ENCODE assay signal across 35 mouse cellular contexts in the genomic region with DNA sequence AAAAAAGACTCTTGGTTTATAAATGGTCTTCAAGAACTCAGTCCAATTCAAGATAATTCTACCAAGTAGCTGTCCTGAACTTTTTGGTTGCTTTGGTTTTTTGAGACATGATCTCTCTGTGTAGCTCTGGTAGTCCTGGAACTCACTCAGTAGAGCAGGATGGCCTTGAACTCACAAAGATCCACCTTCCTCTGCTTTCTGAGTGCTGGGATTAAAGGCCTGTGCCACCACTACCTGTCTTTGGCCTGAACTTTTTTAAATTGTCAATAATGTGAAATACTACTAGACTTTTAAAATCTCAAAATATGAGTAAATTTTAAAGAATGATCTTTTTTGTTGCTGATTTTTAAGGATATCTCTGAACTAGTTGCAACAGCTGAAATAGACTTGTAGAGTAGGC.
"Had no signal": no experiment of that assay in that cellular context is flagged by ENCODE, and none has a peak within 500 bp of the region (broad histone marks: within the 10 kb centered on the region; RNA-seq: fewer than 3 reads in every experiment).

No protein-coding gene starts in this region.

- DNase-seq: heart, postnatal 10 days; heart, postnatal 14 days; heart, postnatal 36 days; heart, postnatal 4 days; kidney, adult 11 months; kidney, adult 18-20 months; kidney, adult 2 months; kidney, adult 8-10 months; kidney, adult 9 months; kidney, postnatal 10 days; kidney, postnatal 14 days; kidney, postnatal 25 days; kidney, postnatal 36 days; kidney, postnatal 4 days; layer of hippocampus, adult 9-11 months; layer of hippocampus, postnatal 36 days had no signal

- H3K27ac ChIP-seq: heart, embryonic 10.5 days; heart, embryonic 13.5 days; heart, embryonic 15.5 days; hindbrain, embryonic 10.5 days; hindbrain, embryonic 12.5 days; hindbrain, embryonic 13.5 days; hindbrain, embryonic 14.5 days; hindbrain, embryonic 15.5 days; hindbrain, postnatal 0 days; intestine, embryonic 15.5 days; kidney, embryonic 15.5 days; kidney, postnatal 0 days; layer of hippocampus, adult 2 months had no signal

- H3K27me3 ChIP-seq: heart, embryonic 12.5 days; heart, embryonic 13.5 days; heart, embryonic 15.5 days; hindbrain, embryonic 12.5 days; hindbrain, embryonic 13.5 days; hindbrain, embryonic 15.5 days; intestine, embryonic 15.5 days; kidney, embryonic 15.5 days had no signal

- H3K4me2 ChIP-seq: heart, embryonic 11.5 days; heart, embryonic 12.5 days; heart, embryonic 13.5 days; heart, embryonic 15.5 days; hindbrain, embryonic 12.5 days; hindbrain, embryonic 13.5 days; hindbrain, embryonic 14.5 days; hindbrain, embryonic 15.5 days; intestine, embryonic 15.5 days; kidney, embryonic 15.5 days had no signal

- H3K4me1 ChIP-seq: heart, embryonic 10.5 days; heart, embryonic 12.5 days; heart, embryonic 13.5 days; heart, embryonic 15.5 days; hindbrain, embryonic 10.5 days; hindbrain, embryonic 12.5 days; hindbrain, embryonic 13.5 days; hindbrain, embryonic 15.5 days; intestine, embryonic 15.5 days; kidney, embryonic 15.5 days had no signal

- ATAC-seq: hindbrain, embryonic 16.5 days; hindbrain, postnatal 0 days; inflammation-experienced regulatory T-cells, adult 6 months; intestine, embryonic 15.5 days; intestine, embryonic 16.5 days; intestine, postnatal 0 days had no signal

- H3K9ac ChIP-seq: heart, embryonic 12.5 days; heart, embryonic 13.5 days; heart, embryonic 15.5 days; hindbrain, embryonic 12.5 days; hindbrain, embryonic 13.5 days; hindbrain, embryonic 14.5 days; hindbrain, embryonic 15.5 days; intestine, embryonic 15.5 days; kidney, embryonic 15.5 days had no signal

- H3K9me3 ChIP-seq: heart, embryonic 10.5 days; heart, embryonic 12.5 days; heart, embryonic 13.5 days; heart, embryonic 15.5 days; hindbrain, embryonic 10.5 days; hindbrain, embryonic 12.5 days; hindbrain, embryonic 13.5 days; hindbrain, embryonic 15.5 days; intestine, embryonic 15.5 days; kidney, embryonic 15.5 days had no signal

- H3K36me3 ChIP-seq: heart, embryonic 10.5 days; heart, embryonic 12.5 days; heart, embryonic 13.5 days; heart, embryonic 15.5 days; hindbrain, embryonic 10.5 days; hindbrain, embryonic 12.5 days; intestine, embryonic 15.5 days; kidney, embryonic 15.5 days had no signal

- H3K4me3 ChIP-seq: heart, embryonic 10.5 days; heart, embryonic 12.5 days; heart, embryonic 13.5 days; heart, embryonic 15.5 days; hindbrain, embryonic 10.5 days; hindbrain, embryonic 12.5 days; hindbrain, embryonic 13.5 days; hindbrain, embryonic 15.5 days; intestine, embryonic 15.5 days; kidney, embryonic 15.5 days; layer of hippocampus, adult 2 months had no signal
